Mouse (Mus musculus): ENCODE results near the gene 4930564D02Rik. TPM values are rescaled to one million over a fixed set of nuclear protein-coding genes. Genes with fewer than 3 reads are reported as not detected.

Gene 4930564D02Rik
- total RNA-seq, 2 experiments from 2014 or later, result not detected

- intact Hi-C loops (cut with DNase I), result no loop called here
- H3K4me3 ChIP-seq, result no peak overlapping the region
- TF ChIP-seq CTCF (IDR thresholded peaks at IDR 0.05), result no peak
- no peak overlapping the region for H3K27ac ChIP-seq
- DNase-seq, result no peak
Observed at GRCm38 (mm10) chr3:105092721-105093505, 26.3 kb downstream of the 4930564D02Rik start.

DNA sequence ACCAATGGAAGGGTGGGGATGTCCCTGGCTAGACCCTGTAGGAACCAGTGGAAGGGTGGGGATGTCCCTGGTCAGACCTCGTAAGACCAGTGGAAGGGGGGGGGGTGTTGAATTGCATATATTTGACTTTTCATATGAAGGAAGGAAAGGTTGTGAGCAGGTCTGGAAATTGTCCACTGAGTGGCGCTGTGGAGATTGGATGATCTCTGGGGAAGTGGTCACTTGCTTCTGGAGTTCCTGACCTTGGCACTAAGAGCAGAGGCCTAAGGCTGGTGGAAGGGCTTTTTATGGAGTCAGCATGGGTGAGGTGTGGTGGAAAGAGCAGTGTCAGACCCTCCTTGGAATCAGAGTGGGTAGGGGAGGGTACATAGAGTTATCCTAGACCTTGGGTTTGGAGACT lies 27.8 kb downstream of the 4930564D02Rik start:
- DNase-seq, result no peak
- peak; percentile 7; the same call in 1 of the 2 replicates for TF ChIP-seq CTCF (IDR thresholded peaks at IDR 0.05)
- intact Hi-C loops (cut with DNase I), result loop anchor here (2.0 kb wide), 1 partner anchor 26 kb away; no protein-coding TSS in a partner anchor

DNA sequence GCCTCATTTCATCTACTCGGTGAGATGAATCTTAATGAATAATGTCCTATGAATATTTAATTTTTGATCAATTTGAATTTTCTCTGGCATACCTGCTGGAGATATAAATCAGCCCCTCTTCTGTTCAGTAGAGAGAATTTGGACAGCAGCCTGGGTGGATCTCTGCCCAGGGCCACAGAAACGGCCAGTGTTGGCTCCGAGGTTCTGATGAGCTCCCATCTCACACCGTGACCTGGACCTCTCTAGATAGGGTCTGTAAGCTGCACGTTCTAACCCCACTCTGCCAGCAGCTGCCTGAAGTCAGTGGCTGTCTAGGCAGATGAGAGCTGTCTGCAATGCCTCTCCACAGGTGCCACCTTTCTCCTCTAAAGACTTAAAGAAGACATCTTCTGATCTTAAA lies 28.4 kb downstream of the 4930564D02Rik start:
- Histone ChIP-seq H3K27ac (no peak overlapping the region), H3K4me3 (no peak overlapping the region)
- no peak for TF ChIP-seq CTCF (IDR thresholded peaks at IDR 0.05)
- intact Hi-C loops (cut with DNase I), result loop anchor here (2.0 kb wide), 1 partner anchor 26 kb away; no protein-coding TSS in a partner anchor
- DNase-seq, result no peak

More for the DNA sequence above, 27.8 kb downstream of the 4930564D02Rik start:
- Histone ChIP-seq H3K27ac (no peak overlapping the region), H3K4me3 (no peak overlapping the region)

DNA sequence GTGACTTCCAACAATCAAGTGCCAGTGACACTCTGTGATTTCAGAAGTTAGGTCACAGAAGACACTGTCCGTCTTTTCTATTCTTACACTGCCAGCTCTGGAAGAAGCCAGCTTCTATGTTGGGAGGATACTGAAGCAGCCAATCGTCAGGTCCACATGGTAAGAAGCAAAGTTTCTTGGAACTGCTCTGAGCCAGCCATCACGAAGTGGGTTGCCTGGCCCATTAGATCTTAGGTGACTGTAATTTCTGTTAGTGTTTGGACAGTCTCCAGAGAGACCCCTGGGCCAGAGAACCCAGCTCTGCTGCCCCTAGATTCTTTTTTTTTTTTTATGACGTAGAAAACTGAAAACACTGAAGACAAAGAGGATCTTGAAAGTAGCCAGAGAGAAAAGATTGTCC lies 30.9 kb downstream of the 4930564D02Rik start:
- TF ChIP-seq CTCF (IDR thresholded peaks at IDR 0.05), result no peak
- Histone ChIP-seq H3K4me3 (no peak overlapping the region), H3K27ac (no peak overlapping the region)
- intact Hi-C loops (cut with DNase I), result no loop called here
- no peak for DNase-seq

DNA sequence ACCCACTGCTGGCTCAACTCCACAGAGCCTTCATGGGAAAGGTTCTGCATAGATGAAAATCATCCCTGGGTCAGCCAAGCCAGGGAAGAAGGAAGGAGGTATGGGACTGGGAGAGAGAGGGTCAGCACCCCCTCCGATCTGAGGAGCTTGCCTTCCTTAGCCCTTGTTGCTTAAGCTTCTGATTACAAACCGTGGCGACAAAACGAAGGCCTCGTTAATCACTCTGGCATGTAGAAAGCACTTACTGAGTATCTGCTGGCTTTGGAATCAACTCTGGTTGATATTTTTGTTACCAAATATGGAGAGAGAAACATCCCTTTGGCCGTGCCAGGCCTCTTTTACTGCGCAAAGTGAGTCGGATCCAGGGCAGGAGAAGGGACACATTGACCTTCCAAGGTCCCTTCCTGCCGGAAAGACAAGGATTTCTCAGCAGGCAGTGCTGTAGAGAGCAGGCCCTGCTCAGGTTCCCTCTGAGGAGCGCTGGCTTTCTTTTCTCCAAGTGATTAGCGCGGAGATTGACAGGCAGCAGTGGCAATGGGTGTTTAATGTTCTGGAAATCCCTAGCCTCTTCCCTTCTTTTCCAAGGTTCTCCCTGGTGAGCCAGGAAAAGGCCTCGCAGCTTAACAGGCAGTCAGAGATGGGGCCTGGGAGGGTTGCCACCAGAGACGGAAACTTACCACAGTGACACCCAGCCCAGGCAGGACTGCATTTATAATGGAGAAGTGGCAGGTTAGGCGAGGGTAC lies 33.1 kb downstream of the 4930564D02Rik start:
- Histone ChIP-seq H3K4me3 (no peak overlapping the region), H3K27ac (peak overlapping the region; percentile 2; the same call in 1 of the 2 replicates)
- no peak for DNase-seq
- TF ChIP-seq CTCF (IDR thresholded peaks at IDR 0.05), result no peak
- intact Hi-C loops (cut with DNase I), result no loop called here

GRCm38 (mm10) chr3:105100270-105100589 lies 33.6 kb downstream of the 4930564D02Rik start:
- H3K4me3 ChIP-seq, result no peak overlapping the region
- DNase-seq, result no peak
- TF ChIP-seq CTCF (IDR thresholded peaks at IDR 0.05), result no peak
- H3K27ac ChIP-seq, result no peak overlapping the region
- intact Hi-C loops (cut with DNase I), result no loop called here

DNA sequence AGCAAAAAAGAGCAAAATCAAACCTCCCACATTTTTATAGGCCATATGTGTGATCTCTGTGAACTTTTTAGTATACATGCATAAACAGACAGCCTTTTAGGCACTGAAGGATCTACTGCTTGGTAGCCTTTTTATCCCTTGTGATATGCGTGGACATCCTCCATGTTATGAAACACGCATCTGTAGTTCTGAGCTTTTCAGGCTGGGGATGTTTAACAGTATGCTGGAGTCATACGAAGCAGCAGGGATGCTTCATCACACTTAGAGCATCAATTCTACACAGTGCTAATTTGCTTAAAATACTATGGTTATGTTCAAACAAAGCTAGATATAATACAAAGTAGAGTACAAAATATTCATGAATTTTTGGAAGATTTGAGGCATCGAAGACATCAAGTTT lies 39.2 kb downstream of the 4930564D02Rik start:
- Histone ChIP-seq H3K27ac (no peak overlapping the region), H3K4me3 (no peak overlapping the region)
- no peak for TF ChIP-seq CTCF (IDR thresholded peaks at IDR 0.05)
- DNase-seq, result no peak
- intact Hi-C loops (cut with DNase I), result no loop called here

GRCm38 (mm10) chr3:105113859-105114258 lies 47.2 kb downstream of the 4930564D02Rik start:
- Histone ChIP-seq H3K4me3 (no peak overlapping the region), H3K27ac (no peak overlapping the region)
- no peak for TF ChIP-seq CTCF (IDR thresholded peaks at IDR 0.05)
- DNase-seq, result no peak
- intact Hi-C loops (cut with DNase I), result loop anchor here (5.0 kb wide), 1 partner anchor 48 kb away; no protein-coding TSS in a partner anchor

DNA sequence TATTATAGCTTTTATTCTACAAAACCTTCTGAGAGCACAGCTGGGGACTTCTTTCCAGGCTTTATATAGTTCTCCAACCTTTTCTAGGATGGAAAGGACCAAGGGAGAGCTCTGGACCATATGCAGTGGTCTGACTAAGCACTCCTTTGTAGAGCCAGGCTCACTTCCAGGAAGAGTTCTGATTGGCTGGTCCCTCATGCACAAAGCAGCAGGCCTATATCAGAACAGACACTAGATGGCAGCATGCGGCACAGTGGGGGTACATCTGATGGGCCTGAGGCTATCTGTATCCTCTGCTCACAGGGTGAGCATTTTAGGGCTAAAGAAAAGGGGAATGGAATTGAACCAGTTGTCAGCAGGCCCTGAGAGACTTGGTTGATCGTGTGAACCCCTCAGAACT lies 47.6 kb downstream of the 4930564D02Rik start:
- peak; percentile 71 for DNase-seq
- Histone ChIP-seq H3K4me3 (no peak overlapping the region), H3K27ac (no peak overlapping the region)
- intact Hi-C loops (cut with DNase I), result loop anchor here (5.0 kb wide), 1 partner anchor 48 kb away; no protein-coding TSS in a partner anchor
- TF ChIP-seq CTCF (IDR thresholded peaks at IDR 0.05), result peak; percentile 66

DNA sequence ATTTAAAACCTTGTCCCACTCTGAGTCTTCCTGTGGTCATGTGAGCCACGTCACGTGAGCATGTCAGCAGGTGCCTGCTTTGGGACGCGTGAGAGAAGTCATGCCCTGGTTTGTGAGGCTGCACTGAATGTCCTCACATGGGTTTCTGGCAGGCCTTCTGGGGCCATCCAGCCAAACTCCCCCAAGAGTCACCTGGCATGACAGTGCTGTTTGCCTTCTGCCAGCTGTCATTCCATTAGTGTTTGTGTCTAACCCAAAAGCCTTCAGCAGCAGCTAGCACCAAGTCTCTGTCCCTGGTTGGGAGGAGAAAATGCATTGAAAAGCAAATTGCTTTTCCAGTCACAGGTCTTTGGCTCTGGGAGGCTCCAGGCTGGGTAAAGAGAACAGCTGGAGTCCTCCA lies 50.0 kb downstream of the 4930564D02Rik start:
- intact Hi-C loops (cut with DNase I), result no loop called here
- no peak overlapping the region for H3K27ac ChIP-seq
- peak; percentile 50 for DNase-seq
- no peak for TF ChIP-seq CTCF (IDR thresholded peaks at IDR 0.05)
- no peak overlapping the region for H3K4me3 ChIP-seq

GRCm38 (mm10) chr3:105123776-105124175 lies 57.1 kb downstream of the 4930564D02Rik start:
- H3K4me3 ChIP-seq, result no peak overlapping the region
- no peak for DNase-seq
- no peak for TF ChIP-seq CTCF (IDR thresholded peaks at IDR 0.05)
- H3K27ac ChIP-seq, result no peak overlapping the region
- intact Hi-C loops (cut with DNase I), result no loop called here

GRCm38 (mm10) chr3:105127881-105128280 lies 61.2 kb downstream of the 4930564D02Rik start:
- TF ChIP-seq CTCF (IDR thresholded peaks at IDR 0.05), result no peak
- intact Hi-C loops (cut with DNase I), result no loop called here
- Histone ChIP-seq H3K27ac (no peak overlapping the region), H3K4me3 (no peak overlapping the region)
- DNase-seq, result peak; percentile 20

Other genes starting within 250 kb of the 4930564D02Rik start
- gene Mov10, start 248.3 kb upstream of the 4930564D02Rik start, total RNA-seq (2021), result 1 to 10 TPM in 1 of 2 experiments, under 1 TPM in 1; 0.38 to 2.5 TPM
- 10 to 100 TPM; 23.3 to 23.4 TPM for gene St7l, start 202.8 kb upstream of the 4930564D02Rik start, total RNA-seq (2021)
- 10 to 100 TPM; 23.5 to 25.5 TPM for gene Capza1, start 202.3 kb upstream of the 4930564D02Rik start, total RNA-seq (2021)
- gene Wnt2b, start 104.9 kb upstream of the 4930564D02Rik start, total RNA-seq (2021), result under 1 TPM; 0.13 to 0.31 TPM
- 1 to 10 TPM; 4.5 to 8.4 TPM for gene Cttnbp2nl, start 13.7 kb upstream of the 4930564D02Rik start, total RNA-seq (2021)

All from gastrocnemius, adult 2 months (tissue).